10 mouse cellular contexts compared by ENCODE assay signal in genomic region chr14:70832042-70832441, GRCm38 (mm10).
DNase-seq lines count a peak whose midpoint lies in the region; ATAC-seq and TF ChIP-seq lines count a peak whose summit lies in the region.
"Had no signal": no experiment of that assay in that cellular context is flagged by ENCODE, and none has a peak within 500 bp of the region (broad histone marks: within the 10 kb centered on the region; RNA-seq: fewer than 3 reads in every experiment).

No protein-coding gene starts in this region.

- peaks cover 23% of the 10 kb centered on the region for H3K27me3 ChIP-seq in heart, embryonic 13.5 days (replicated peaks)
- no peaks in the 10 kb centered on the region for H3K27me3 ChIP-seq in liver, adult 2 months (ENCODE audit: control insufficient read depth, insufficient read depth, low read length)
- H3K27me3 ChIP-seq in embryonic facial prominence, embryonic 14.5 days (replicated peaks; ENCODE audit: control insufficient read depth, insufficient read depth, low read length) = no peaks in the 10 kb centered on the region
- H3K27me3 ChIP-seq: midbrain, embryonic 12.5 days had no signal

- H3K9me3 ChIP-seq in heart, embryonic 13.5 days = no peaks in the 10 kb centered on the region
- no peaks in the 10 kb centered on the region for H3K9me3 ChIP-seq in embryonic facial prominence, embryonic 14.5 days (ENCODE audit: control insufficient read depth, low read length)
- H3K9me3 ChIP-seq: midbrain, embryonic 12.5 days had no signal

- TF ChIP-seq POLR2A in liver, adult 2 months (IDR thresholded peaks at IDR 0.05; ENCODE audit: extremely low read depth, insufficient read depth, low read length) = no peak

- no peak overlapping the region for H3K4me3 ChIP-seq in heart, embryonic 13.5 days
- no peak overlapping the region for H3K4me3 ChIP-seq in liver, adult 2 months (ENCODE audit: insufficient read depth, low read depth, low read length)
- no peak overlapping the region for H3K4me3 ChIP-seq in embryonic facial prominence, embryonic 14.5 days (ENCODE audit: low read depth, low read length)
- H3K4me3 ChIP-seq: midbrain, embryonic 12.5 days had no signal

- TF ChIP-seq CTCF in liver, adult 2 months (IDR thresholded peaks at IDR 0.05; ENCODE audit: low read depth, low read length) = peak; percentile 27; the same call in 1 of the 2 replicates

- no peak for ATAC-seq in heart, embryonic 13.5 days (ENCODE audit: extremely low read depth, insufficient number of reproducible peaks, low FRiP score, low TSS enrichment)
- no peak for ATAC-seq in embryonic facial prominence, embryonic 14.5 days (ENCODE audit: low read depth)

- H3K36me3 ChIP-seq in heart, embryonic 13.5 days = no peaks in the 10 kb centered on the region
- no peaks in the 10 kb centered on the region for H3K36me3 ChIP-seq in liver, adult 2 months (ENCODE audit: control insufficient read depth, insufficient read depth, low read length)
- no peaks in the 10 kb centered on the region for H3K36me3 ChIP-seq in embryonic facial prominence, embryonic 14.5 days (ENCODE audit: control insufficient read depth, insufficient read depth, low read length)
- H3K36me3 ChIP-seq: midbrain, embryonic 12.5 days had no signal

- H3K4me2 ChIP-seq in heart, embryonic 13.5 days = peak overlapping the region; percentile 57; the same call in 1 of the 2 replicates
- no peak overlapping the region for H3K4me2 ChIP-seq in embryonic facial prominence, embryonic 14.5 days (ENCODE audit: low read depth, low read length)
- H3K4me2 ChIP-seq: midbrain, embryonic 12.5 days had no signal

- 65% methylated on average over 3 of the region's 3 CpGs for WGBS in heart, embryonic 13.5 days
- 79% methylated on average over 3 of the region's 3 CpGs for WGBS in liver, adult 2 months
- 64% methylated on average over 3 of the region's 3 CpGs for WGBS in embryonic facial prominence, embryonic 14.5 days

- peaks cover 12% of the 10 kb centered on the region for H3K4me1 ChIP-seq in heart, embryonic 13.5 days
- H3K4me1 ChIP-seq in liver, adult 2 months (ENCODE audit: control insufficient read depth, insufficient read depth, low read length) = peaks cover 5% of the 10 kb centered on the region
- no peaks in the 10 kb centered on the region for H3K4me1 ChIP-seq in embryonic facial prominence, embryonic 14.5 days (ENCODE audit: control insufficient read depth, insufficient read depth, low read length)
- H3K4me1 ChIP-seq: midbrain, embryonic 12.5 days had no signal

- H3K9ac ChIP-seq in heart, embryonic 13.5 days = no peak overlapping the region
- no peak overlapping the region for H3K9ac ChIP-seq in liver, adult 2 months (ENCODE audit: low read depth, low read length)
- H3K9ac ChIP-seq in embryonic facial prominence, embryonic 14.5 days (ENCODE audit: low read depth, low read length) = no peak overlapping the region
- H3K9ac ChIP-seq: midbrain, embryonic 12.5 days had no signal

- no peak overlapping the region for H3K27ac ChIP-seq in heart, embryonic 13.5 days (replicated peaks)
- no peak overlapping the region for H3K27ac ChIP-seq in liver, adult 2 months (replicated peaks; ENCODE audit: insufficient read depth, low read depth, low read length)
- H3K27ac ChIP-seq in embryonic facial prominence, embryonic 14.5 days (replicated peaks; ENCODE audit: low read depth, low read length) = no peak overlapping the region
- H3K27ac ChIP-seq: midbrain, embryonic 12.5 days had no signal

- DNase-seq in heart, postnatal 4 days = no peak
- DNase-seq in liver, adult 2 months (ENCODE audit: extremely low read depth, low read depth, low spot score) = no peak
- DNase-seq in liver = no peak
- DNase-seq in MN1 (ENCODE audit: low spot score) = peak; percentile 11
- peak; percentile 33 for DNase-seq in embryonic facial prominence, embryonic 14.5 days (ENCODE audit: low spot score)
- no peak for DNase-seq in left cerebral cortex, adult 11 months (ENCODE audit: low spot score)
- DNase-seq in cerebellum, postnatal 25 days = no peak
- DNase-seq: thymus, adult 2 months had no signal

- no peaks in the 10 kb centered on the region for H3K79me2 ChIP-seq in liver, adult 2 months (ENCODE audit: control insufficient read depth, insufficient read depth, low read length)

Comparison
In these comparisons a context has a peak if more than half of its experiments do, and no peak if none do; other contexts are left out.
1. DNase-seq: peak in MN1 (single experiment) and embryonic facial prominence, embryonic 14.5 days (single experiment); none in heart, postnatal 4 days (single experiment), liver, adult 2 months (single experiment), liver (single experiment), left cerebral cortex, adult 11 months (single experiment) and cerebellum, postnatal 25 days (0 of 2).